Mouse (Mus musculus): Measurements from ENCODE around the gene Poc5. TPM values are rescaled to one million over a fixed set of nuclear protein-coding genes. Genes with fewer than 3 reads are reported as not detected.

Gene Poc5
- polyA plus RNA-seq, 1 experiment from 2014 or later, result 17.8 TPM

DNA sequence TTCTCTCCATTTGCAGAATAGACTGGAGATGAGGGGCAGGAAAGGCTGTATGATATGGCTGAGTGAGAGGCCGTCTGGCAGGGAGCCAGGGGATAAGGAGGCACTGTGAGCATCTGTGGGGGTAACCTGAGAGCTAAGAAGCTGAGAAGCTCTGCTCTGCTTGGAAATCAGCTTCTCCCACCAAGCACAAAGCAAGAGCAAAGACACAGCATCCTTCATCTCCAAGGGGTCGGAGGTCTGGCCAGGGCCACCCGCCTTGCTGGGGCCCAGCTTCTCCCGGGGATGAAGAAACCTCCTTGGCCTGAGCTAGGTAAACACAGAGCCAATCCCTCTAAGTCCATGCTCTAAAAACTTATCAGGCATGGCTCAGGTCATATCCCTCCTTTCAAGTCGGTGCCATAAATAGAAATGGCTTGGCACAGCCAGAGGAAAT, 46.8 kb downstream of the Poc5 start:
- DNase-seq (ENCODE audit: low spot score), result no peak
- no peaks in the 10 kb centered on the region for H3K27me3 ChIP-seq (ENCODE audit: low read depth, poor library complexity, severe bottlenecking)
- H3K27ac ChIP-seq, result no peak overlapping the region
- no peaks in the 10 kb centered on the region for H3K9me3 ChIP-seq (replicated peaks)
- no peak overlapping the region for H3K4me3 ChIP-seq
- peaks cover 11% of the 10 kb centered on the region; the same call in 1 of the 2 replicates for H3K4me1 ChIP-seq
- WGBS, result 59% methylated on average over 5 of the region's 5 CpGs
- H3K36me3 ChIP-seq, result no peaks in the 10 kb centered on the region

DNA sequence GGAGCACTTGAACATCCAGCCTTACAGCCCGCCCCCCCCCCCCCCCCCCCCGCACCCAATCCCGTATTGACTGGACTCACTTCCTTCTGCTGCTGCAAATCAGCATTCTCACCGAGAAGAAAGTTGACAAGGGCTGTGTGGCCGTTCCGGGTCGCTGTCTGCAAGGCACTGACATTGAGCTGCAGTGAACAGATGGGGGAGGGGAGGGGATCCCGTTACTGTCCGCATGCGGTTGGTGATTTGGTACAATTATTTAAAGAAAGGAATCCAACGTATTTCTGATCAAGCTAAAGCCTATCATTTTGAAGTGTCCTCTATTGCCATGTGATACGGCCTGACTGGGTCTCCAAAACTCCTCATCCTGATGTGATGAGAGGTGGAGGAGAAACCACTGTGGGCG, 47.7 kb downstream of the Poc5 start:
- H3K27me3 ChIP-seq (ENCODE audit: low read depth, poor library complexity, severe bottlenecking), result no peaks in the 10 kb centered on the region
- peaks cover 11% of the 10 kb centered on the region; the same call in 1 of the 2 replicates for H3K4me1 ChIP-seq
- WGBS, result 54% methylated on average over 13 of the region's 13 CpGs
- H3K27ac ChIP-seq, result no peak overlapping the region
- H3K4me3 ChIP-seq, result no peak overlapping the region
- H3K9me3 ChIP-seq (replicated peaks), result no peaks in the 10 kb centered on the region
- no peaks in the 10 kb centered on the region for H3K36me3 ChIP-seq
- DNase-seq (ENCODE audit: low spot score), result peak; percentile 39

DNA sequence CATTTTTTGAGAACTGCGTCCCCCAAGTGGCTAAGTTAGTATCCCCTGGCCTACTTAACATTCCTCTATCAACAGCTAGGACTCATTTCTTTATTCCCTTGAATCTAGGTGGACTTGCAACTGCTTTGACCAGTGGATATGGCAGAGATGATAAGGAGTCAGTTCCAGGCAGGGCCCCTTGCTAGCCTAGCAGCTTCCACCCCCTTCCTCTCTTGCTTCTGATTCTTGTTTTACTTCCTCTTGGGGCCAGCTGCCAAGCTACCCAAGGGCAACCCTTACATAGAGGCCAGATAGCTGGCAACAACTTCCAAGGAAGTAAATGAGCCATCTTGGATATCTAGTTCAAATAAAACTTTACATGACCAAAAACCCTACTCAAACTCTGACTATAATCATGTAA, 48.8 kb downstream of the Poc5 start:
- Histone ChIP-seq H3K4me1 (peaks cover 11% of the 10 kb centered on the region; the same call in 1 of the 2 replicates), H3K9me3 (replicated peaks) (no peaks in the 10 kb centered on the region), H3K27me3 (ENCODE audit: low read depth, poor library complexity, severe bottlenecking) (no peaks in the 10 kb centered on the region), H3K4me3 (no peak overlapping the region), H3K27ac (no peak overlapping the region), H3K36me3 (no peaks in the 10 kb centered on the region)
- DNase-seq (ENCODE audit: low spot score), result no peak
- WGBS, result 85% methylated on average over 1 of the region's 1 CpGs

DNA sequence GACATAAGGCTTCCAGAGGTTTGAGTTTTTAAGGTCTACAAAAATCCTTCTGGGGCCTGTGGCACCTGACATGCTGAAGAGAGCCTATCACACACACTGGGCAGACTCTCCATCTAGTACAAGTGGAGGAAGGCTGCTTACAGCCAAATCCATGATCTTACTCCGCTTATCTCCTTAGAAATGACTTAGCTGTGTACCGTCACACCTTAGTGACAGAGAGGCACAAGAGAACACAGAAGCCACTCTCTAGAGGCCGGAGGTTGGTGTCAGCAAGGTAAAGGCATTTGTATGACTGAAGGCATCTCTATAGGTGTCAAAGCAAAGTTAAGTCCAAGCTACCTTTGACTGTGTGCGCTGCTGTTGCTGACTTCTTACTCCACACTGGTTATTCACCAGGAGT, 52.3 kb downstream of the Poc5 start:
- Histone ChIP-seq H3K9me3 (replicated peaks) (no peaks in the 10 kb centered on the region), H3K4me1 (peaks cover 5% of the 10 kb centered on the region; the same call in 1 of the 2 replicates), H3K27ac (no peak overlapping the region), H3K4me3 (no peak overlapping the region), H3K27me3 (ENCODE audit: low read depth, poor library complexity, severe bottlenecking) (no peaks in the 10 kb centered on the region), H3K36me3 (no peaks in the 10 kb centered on the region)
- no peak for DNase-seq (ENCODE audit: low spot score)
- 89% methylated on average over 4 of the region's 4 CpGs for WGBS

DNA sequence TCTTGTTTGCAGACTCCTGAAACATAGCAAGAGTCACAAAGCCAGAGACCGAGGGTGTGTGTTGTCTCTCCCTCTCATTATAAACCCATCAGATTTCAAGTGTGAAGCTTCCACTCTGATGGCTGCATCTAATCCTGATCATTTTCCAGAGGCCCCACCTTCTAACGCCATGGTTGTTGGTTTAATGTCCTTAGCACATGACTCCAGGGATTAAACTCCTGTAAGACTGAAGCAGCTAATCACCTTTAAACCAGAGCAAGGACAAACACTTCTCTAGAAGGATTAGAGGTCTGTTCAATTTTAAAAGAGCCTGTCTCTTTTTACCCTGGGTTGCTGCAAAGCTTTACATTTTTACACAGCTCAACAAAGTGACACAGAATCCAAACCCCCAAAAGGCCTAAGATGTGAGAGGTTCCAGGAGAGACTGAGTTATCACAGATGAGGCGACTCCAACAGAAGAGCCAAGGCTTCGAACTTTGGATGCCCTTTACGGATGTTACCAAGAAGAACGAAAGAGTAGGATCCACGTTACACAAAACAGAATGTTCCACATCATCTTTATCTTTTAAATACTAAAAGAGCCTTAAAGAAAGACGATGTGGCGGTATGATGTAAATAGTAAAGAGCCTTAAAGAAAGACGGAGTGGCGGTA, 62.2 kb downstream of the Poc5 start:
- DNase-seq (ENCODE audit: low spot score), result no peak
- no peaks in the 10 kb centered on the region for H3K36me3 ChIP-seq
- no peak overlapping the region for H3K27ac ChIP-seq
- WGBS, result 88% methylated on average over 11 of the region's 11 CpGs
- no peaks in the 10 kb centered on the region for H3K27me3 ChIP-seq (ENCODE audit: low read depth, poor library complexity, severe bottlenecking)
- H3K4me3 ChIP-seq, result no peak overlapping the region
- no peaks in the 10 kb centered on the region for H3K9me3 ChIP-seq (replicated peaks)
- H3K4me1 ChIP-seq, result no peaks in the 10 kb centered on the region

DNA sequence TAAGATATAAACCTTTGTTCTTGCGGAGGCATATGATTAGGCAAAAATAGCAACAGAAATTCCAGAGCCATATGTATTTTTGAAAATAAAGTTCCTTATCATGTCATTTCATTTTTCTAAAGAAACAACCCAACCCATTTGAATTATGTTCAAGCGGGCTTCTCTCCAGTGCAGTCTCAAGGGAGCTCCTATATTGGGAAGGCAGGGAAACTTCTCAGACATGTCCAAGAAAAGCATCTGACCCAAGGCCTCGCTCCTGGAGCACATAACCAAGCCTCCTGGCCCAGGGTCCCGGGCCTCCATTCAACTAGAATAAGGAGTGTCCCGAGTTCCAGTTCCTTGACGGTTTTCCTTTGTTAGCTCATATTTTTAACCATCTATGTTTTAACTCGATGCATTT, 62.8 kb downstream of the Poc5 start:
- Histone ChIP-seq H3K27me3 (ENCODE audit: low read depth, poor library complexity, severe bottlenecking) (no peaks in the 10 kb centered on the region), H3K4me1 (no peaks in the 10 kb centered on the region), H3K27ac (no peak overlapping the region), H3K36me3 (no peaks in the 10 kb centered on the region), H3K9me3 (replicated peaks) (no peaks in the 10 kb centered on the region), H3K4me3 (no peak overlapping the region)
- no peak for DNase-seq (ENCODE audit: low spot score)
- WGBS, result 93% methylated on average over 7 of the region's 7 CpGs

DNA sequence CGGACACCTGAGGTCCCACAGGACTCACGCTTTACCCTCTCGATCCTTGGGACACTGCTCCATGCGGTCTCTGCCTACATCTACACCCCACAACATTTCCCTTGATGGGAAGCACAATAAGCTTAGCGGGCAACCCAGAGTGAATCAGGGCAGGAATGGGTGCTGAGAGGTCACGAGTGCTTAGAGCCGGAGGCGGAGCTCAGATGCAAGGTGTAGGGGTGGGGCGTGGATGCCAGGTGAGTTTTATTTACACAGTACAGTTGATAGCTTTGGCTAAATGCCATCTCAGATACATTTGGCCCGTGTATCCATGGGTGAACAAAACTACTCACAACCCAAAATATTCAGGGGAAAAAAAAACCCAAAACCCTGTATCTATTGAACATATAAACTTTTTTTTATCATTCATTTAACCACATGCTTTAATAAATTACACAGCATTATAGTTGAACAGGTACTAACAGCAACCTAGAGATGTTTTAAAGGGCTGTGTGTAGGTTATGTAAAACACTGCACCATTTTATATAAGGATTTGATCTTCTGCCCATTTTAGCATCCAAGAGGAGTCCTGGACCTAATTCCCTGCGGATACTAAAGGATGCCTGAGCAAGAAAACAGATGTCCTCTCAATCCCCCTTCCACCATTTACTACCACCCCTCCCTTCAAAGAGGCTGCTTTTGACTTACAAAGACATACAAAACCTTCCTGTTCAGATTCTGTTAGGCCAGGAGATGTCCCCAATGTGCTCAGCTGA, 63.5 kb downstream of the Poc5 start:
- no peak for DNase-seq (ENCODE audit: low spot score)
- Histone ChIP-seq H3K9me3 (replicated peaks) (no peaks in the 10 kb centered on the region), H3K4me1 (no peaks in the 10 kb centered on the region), H3K4me3 (no peak overlapping the region), H3K27ac (no peak overlapping the region), H3K36me3 (no peaks in the 10 kb centered on the region), H3K27me3 (ENCODE audit: low read depth, poor library complexity, severe bottlenecking) (no peaks in the 10 kb centered on the region)
- WGBS, result 89% methylated on average over 11 of the region's 11 CpGs

DNA sequence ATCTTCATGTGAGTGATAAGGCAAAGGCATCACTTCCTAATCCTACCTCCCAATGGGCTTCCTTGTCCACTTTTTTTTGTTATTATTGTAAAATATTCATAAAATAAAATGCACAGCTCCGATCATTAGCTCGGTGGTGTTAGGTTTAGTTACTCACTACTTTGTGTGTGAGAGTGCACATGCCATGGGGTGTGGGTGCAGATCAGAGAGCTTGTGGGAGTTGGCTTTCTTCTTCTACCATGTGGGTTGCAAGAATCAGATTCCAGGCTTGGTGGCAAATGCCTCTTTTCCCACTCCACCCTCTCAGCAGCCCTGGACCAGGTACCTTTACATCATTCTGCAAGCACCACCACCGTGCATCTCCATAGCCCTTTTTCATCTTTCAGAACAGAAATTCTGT, 64.5 kb downstream of the Poc5 start:
- Histone ChIP-seq H3K36me3 (no peaks in the 10 kb centered on the region), H3K27me3 (ENCODE audit: low read depth, poor library complexity, severe bottlenecking) (no peaks in the 10 kb centered on the region), H3K4me1 (no peaks in the 10 kb centered on the region), H3K9me3 (replicated peaks) (no peaks in the 10 kb centered on the region), H3K4me3 (no peak overlapping the region), H3K27ac (no peak overlapping the region)
- DNase-seq (ENCODE audit: low spot score), result no peak
- 95% methylated on average over 3 of the region's 3 CpGs for WGBS

DNA sequence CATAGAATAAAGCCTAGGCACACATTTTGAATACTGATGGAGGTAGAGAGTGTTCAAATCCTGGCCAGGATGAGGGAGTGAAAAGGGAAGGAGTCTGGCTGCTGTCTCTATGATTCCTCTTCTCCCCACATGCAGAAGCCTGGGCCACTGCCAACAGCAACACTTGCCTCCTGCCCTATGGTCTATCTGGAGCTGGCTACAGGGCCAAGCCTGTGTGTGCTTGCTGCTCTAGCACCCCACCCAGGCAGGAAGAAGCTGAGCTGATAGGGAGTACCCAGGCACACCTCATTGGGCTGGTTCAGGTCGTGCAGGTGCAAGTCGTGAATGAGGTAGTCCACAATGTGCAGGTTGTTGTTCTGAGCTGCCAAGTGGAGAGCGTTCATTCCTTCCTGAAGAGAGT, 66.2 kb downstream of the Poc5 start:
- WGBS, result 79% methylated on average over 3 of the region's 3 CpGs
- H3K4me3 ChIP-seq, result no peak overlapping the region
- no peaks in the 10 kb centered on the region for H3K4me1 ChIP-seq
- H3K27ac ChIP-seq, result no peak overlapping the region
- no peak for DNase-seq (ENCODE audit: low spot score)
- H3K27me3 ChIP-seq (ENCODE audit: low read depth, poor library complexity, severe bottlenecking), result no peaks in the 10 kb centered on the region
- H3K36me3 ChIP-seq, result no peaks in the 10 kb centered on the region
- no peaks in the 10 kb centered on the region for H3K9me3 ChIP-seq (replicated peaks)

DNA sequence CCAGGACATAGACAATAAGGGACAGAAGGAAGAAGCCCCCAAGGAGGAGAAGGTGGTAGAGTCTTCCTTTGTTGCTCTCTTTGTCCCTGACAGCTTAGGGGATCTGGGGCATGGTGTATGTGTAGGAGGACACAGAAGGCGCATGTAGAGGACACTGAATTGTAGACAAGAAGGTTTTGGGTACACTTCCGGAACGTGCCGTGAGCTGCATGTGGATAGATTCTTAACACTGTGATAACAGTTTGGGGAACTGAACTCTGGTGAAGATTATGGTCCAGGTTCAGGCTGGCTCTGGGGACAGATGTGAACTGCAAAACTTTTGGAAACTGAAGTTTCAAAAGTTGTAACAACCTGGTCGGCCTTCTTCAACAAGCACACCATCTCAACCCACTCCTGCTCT, 69.5 kb downstream of the Poc5 start:
- H3K36me3 ChIP-seq, result no peaks in the 10 kb centered on the region
- H3K4me3 ChIP-seq, result no peak overlapping the region
- no peaks in the 10 kb centered on the region for H3K9me3 ChIP-seq (replicated peaks)
- H3K27ac ChIP-seq, result no peak overlapping the region
- no peak for DNase-seq (ENCODE audit: low spot score)
- WGBS, result 92% methylated on average over 5 of the region's 5 CpGs
- no peaks in the 10 kb centered on the region for H3K27me3 ChIP-seq (ENCODE audit: low read depth, poor library complexity, severe bottlenecking)
- no peaks in the 10 kb centered on the region for H3K4me1 ChIP-seq

DNA sequence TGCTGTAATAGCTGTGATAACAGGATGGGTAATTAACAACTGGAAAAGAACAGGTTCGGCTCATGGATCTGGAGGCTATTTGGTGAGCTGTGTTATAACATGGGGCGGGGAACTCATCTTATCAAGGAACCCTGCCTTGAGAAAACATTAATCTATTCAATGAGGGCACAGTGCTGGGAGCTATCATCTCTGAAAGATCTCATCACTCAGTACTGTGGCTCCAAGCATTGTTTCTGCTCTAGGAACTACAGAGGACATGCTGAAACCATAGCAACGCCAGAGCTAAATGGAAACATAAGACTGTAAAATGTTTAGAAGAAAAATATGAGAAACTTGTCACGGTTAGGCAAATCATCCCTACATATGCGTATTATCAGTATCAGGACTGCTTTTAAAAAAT, 69.9 kb downstream of the Poc5 start:
- H3K4me1 ChIP-seq, result no peaks in the 10 kb centered on the region
- no peaks in the 10 kb centered on the region for H3K9me3 ChIP-seq (replicated peaks)
- H3K27ac ChIP-seq, result no peak overlapping the region
- no peak for DNase-seq (ENCODE audit: low spot score)
- WGBS, result 90% methylated on average over 5 of the region's 5 CpGs
- H3K36me3 ChIP-seq, result no peaks in the 10 kb centered on the region
- no peak overlapping the region for H3K4me3 ChIP-seq
- H3K27me3 ChIP-seq (ENCODE audit: low read depth, poor library complexity, severe bottlenecking), result no peaks in the 10 kb centered on the region

DNA sequence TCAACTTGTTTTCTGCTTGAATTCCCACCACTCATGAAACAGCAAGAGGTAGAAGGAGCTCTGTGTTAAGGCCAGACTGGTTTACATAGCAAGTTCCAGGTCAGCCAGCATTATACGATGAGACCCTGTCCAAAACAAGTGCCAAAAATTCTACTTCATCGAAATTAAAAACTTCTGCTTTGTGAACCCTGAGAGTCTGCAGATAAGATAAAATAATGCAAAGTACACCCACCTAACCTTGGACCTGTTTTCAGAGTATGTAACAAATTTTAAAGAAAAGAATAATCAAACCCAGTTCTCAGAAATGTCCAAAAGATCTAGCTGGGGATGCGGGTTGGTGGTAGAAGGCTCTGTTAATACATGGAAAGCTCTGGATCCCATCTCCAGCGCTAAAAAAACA, 70.5 kb downstream of the Poc5 start:
- 85% methylated on average over 4 of the region's 4 CpGs for WGBS
- Histone ChIP-seq H3K36me3 (no peaks in the 10 kb centered on the region), H3K4me1 (no peaks in the 10 kb centered on the region), H3K9me3 (replicated peaks) (no peaks in the 10 kb centered on the region), H3K27me3 (ENCODE audit: low read depth, poor library complexity, severe bottlenecking) (no peaks in the 10 kb centered on the region), H3K4me3 (no peak overlapping the region), H3K27ac (no peak overlapping the region)
- DNase-seq (ENCODE audit: low spot score), result no peak

DNA sequence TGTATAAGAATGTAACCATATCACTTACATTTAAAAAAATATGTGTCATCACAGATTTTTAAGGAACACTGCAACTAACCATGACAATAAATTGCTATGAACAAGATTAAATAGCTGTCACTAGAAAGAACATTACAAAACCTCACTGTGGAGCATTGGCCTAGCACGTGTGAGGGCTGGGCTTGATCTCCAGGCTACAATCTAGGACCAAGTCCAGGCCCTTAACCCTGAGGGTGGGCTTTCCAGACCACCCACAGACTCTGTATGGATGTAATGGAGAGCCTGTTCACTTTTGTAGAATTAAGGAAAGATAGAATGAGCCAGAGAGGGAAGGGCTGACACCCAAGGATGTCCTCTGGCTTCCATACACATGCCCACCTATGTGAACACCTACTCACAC, 74.5 kb downstream of the Poc5 start:
- Histone ChIP-seq H3K4me1 (no peaks in the 10 kb centered on the region), H3K27ac (no peak overlapping the region), H3K9me3 (replicated peaks) (no peaks in the 10 kb centered on the region), H3K27me3 (ENCODE audit: low read depth, poor library complexity, severe bottlenecking) (no peaks in the 10 kb centered on the region), H3K4me3 (no peak overlapping the region), H3K36me3 (no peaks in the 10 kb centered on the region)
- no peak for DNase-seq (ENCODE audit: low spot score)
- WGBS, result 83% methylated on average over 1 of the region's 1 CpGs
